In genomic region chr2:91980245-91980644, GRCm38 (mm10) we compare ENCODE assay signal across 36 mouse cellular contexts. TPM values are rescaled to one million over a fixed set of nuclear protein-coding genes. Genes with fewer than 3 reads are reported as not detected.
DNase-seq lines count a peak whose midpoint lies in the region; ATAC-seq and TF ChIP-seq lines count a peak whose summit lies in the region.
"Had no signal": no experiment of that assay in that cellular context is flagged by ENCODE, and none has a peak within 500 bp of the region (broad histone marks: within the 10 kb centered on the region; RNA-seq: fewer than 3 reads in every experiment).

No protein-coding gene starts in this region.

- TF ChIP-seq CTCF in forebrain, postnatal 0 days (IDR thresholded peaks at IDR 0.05; ENCODE audit: low read depth) = no peak

- peaks cover 6% of the 10 kb centered on the region; the same call in 1 of the 2 replicates for H3K27me3 ChIP-seq in forebrain, postnatal 0 days (ENCODE audit: insufficient read depth, low read length)
- peaks cover 17% of the 10 kb centered on the region for H3K27me3 ChIP-seq in forebrain, embryonic 15.5 days
- H3K27me3 ChIP-seq in kidney, embryonic 15.5 days = peaks cover 31% of the 10 kb centered on the region
- H3K27me3 ChIP-seq in embryonic facial prominence, embryonic 10.5 days (replicated peaks; ENCODE audit: low read depth, poor library complexity, severe bottlenecking) = peaks cover 44% of the 10 kb centered on the region
- H3K27me3 ChIP-seq in limb, embryonic 10.5 days (ENCODE audit: low read depth, poor library complexity, severe bottlenecking) = peaks cover 42% of the 10 kb centered on the region

- no peaks in the 10 kb centered on the region for H3K36me3 ChIP-seq in forebrain, postnatal 0 days (ENCODE audit: insufficient read depth)
- H3K36me3 ChIP-seq in forebrain, embryonic 15.5 days = no peaks in the 10 kb centered on the region
- peaks cover 5% of the 10 kb centered on the region; the same call in 1 of the 2 replicates for H3K36me3 ChIP-seq in kidney, embryonic 15.5 days
- no peaks in the 10 kb centered on the region for H3K36me3 ChIP-seq in embryonic facial prominence, embryonic 10.5 days (replicated peaks)
- no peaks in the 10 kb centered on the region for H3K36me3 ChIP-seq in limb, embryonic 10.5 days
- H3K36me3 ChIP-seq: heart, embryonic 15.5 days; liver, embryonic 13.5 days; midbrain, embryonic 15.5 days had no signal

- no peak for DNase-seq in forebrain, postnatal 0 days
- no peak for DNase-seq in kidney, postnatal 14 days
- no peak for DNase-seq in embryonic facial prominence, embryonic 10.5 days (ENCODE audit: low spot score)
- no peak for DNase-seq in limb, embryonic 10.5 days (ENCODE audit: low spot score)
- DNase-seq in cerebellum, adult 9-11 months = no peak
- DNase-seq: adrenal gland, postnatal 25 days; B cell, adult 2 months; cerebellum, adult 11-12 months; cerebellum, postnatal 10 days; heart, postnatal 36 days; kidney, adult 18-20 months; kidney, postnatal 4 days; left cerebral cortex, postnatal 4 days; liver, embryonic 13.5 days; lung, adult 18-20 months; lung, postnatal 4 days; right cerebral cortex, adult 18-20 months; spleen, adult 18-20 months; thymus, postnatal 14 days had no signal

- no peaks in the 10 kb centered on the region for H3K9me3 ChIP-seq in forebrain, postnatal 0 days (ENCODE audit: low read length)
- H3K9me3 ChIP-seq in forebrain, embryonic 15.5 days = no peaks in the 10 kb centered on the region
- no peaks in the 10 kb centered on the region for H3K9me3 ChIP-seq in kidney, embryonic 15.5 days (replicated peaks)
- no peaks in the 10 kb centered on the region for H3K9me3 ChIP-seq in embryonic facial prominence, embryonic 10.5 days
- no peaks in the 10 kb centered on the region for H3K9me3 ChIP-seq in limb, embryonic 10.5 days (replicated peaks)
- H3K9me3 ChIP-seq: heart, embryonic 15.5 days; limb, embryonic 15.5 days; liver, embryonic 13.5 days; megakaryocyte, embryonic 14.5 days; midbrain, embryonic 15.5 days had no signal

- WGBS in forebrain, postnatal 0 days = 18% methylated on average over 4 of the region's 4 CpGs
- WGBS in forebrain, embryonic 15.5 days = 5% methylated on average over 4 of the region's 4 CpGs
- WGBS in kidney, embryonic 15.5 days = 32% methylated on average over 4 of the region's 4 CpGs
- WGBS in embryonic facial prominence, embryonic 10.5 days = 12% methylated on average over 4 of the region's 4 CpGs
- 8% methylated on average over 4 of the region's 4 CpGs for WGBS in limb, embryonic 10.5 days

- H3K4me2 ChIP-seq in forebrain, postnatal 0 days (ENCODE audit: low read depth) = no peak overlapping the region
- no peak overlapping the region for H3K4me2 ChIP-seq in forebrain, embryonic 15.5 days (replicated peaks)
- no peak overlapping the region for H3K4me2 ChIP-seq in kidney, embryonic 15.5 days
- H3K4me2 ChIP-seq: heart, embryonic 15.5 days; hindbrain, embryonic 14.5 days; limb, embryonic 15.5 days; liver, embryonic 13.5 days; midbrain, embryonic 15.5 days had no signal

- peak; percentile 21; the same call in 1 of the 2 replicates for ATAC-seq in forebrain, postnatal 0 days
- ATAC-seq in forebrain, embryonic 15.5 days (replicated peaks) = no peak
- no peak for ATAC-seq in kidney, embryonic 15.5 days (replicated peaks; ENCODE audit: low FRiP score)
- ATAC-seq: lung, postnatal 0 days; midbrain, embryonic 15.5 days had no signal

- H3K4me3 ChIP-seq in forebrain, postnatal 0 days (ENCODE audit: low read depth, low read length) = no peak overlapping the region
- H3K4me3 ChIP-seq in forebrain, embryonic 15.5 days = no peak overlapping the region
- H3K4me3 ChIP-seq in kidney, embryonic 15.5 days (replicated peaks) = no peak overlapping the region
- no peak overlapping the region for H3K4me3 ChIP-seq in embryonic facial prominence, embryonic 10.5 days
- H3K4me3 ChIP-seq in limb, embryonic 10.5 days = no peak overlapping the region
- H3K4me3 ChIP-seq: heart, embryonic 15.5 days; limb, embryonic 15.5 days; liver, embryonic 13.5 days; megakaryocyte, embryonic 14.5 days; midbrain, embryonic 15.5 days had no signal

- no peak overlapping the region for H3K9ac ChIP-seq in forebrain, postnatal 0 days
- H3K9ac ChIP-seq in forebrain, embryonic 15.5 days (replicated peaks) = no peak overlapping the region
- H3K9ac ChIP-seq in kidney, embryonic 15.5 days = no peak overlapping the region
- H3K9ac ChIP-seq: heart, embryonic 15.5 days; hindbrain, embryonic 14.5 days; limb, embryonic 15.5 days; liver, embryonic 13.5 days; midbrain, embryonic 15.5 days had no signal

- peak overlapping the region; percentile 40 for H3K27ac ChIP-seq in forebrain, postnatal 0 days (ENCODE audit: low read depth, low read length)
- H3K27ac ChIP-seq in forebrain, embryonic 15.5 days (replicated peaks) = no peak overlapping the region
- H3K27ac ChIP-seq in kidney, embryonic 15.5 days = 0 out of 2 replicates have a peak overlapping the region, but pooled peaks have one; percentile 22
- H3K27ac ChIP-seq in embryonic facial prominence, embryonic 10.5 days (replicated peaks) = peak overlapping the region; percentile 63
- H3K27ac ChIP-seq in limb, embryonic 10.5 days = peak overlapping the region; percentile 12
- H3K27ac ChIP-seq: heart, embryonic 15.5 days; hindbrain, embryonic 14.5 days; limb, embryonic 15.5 days; liver, embryonic 13.5 days; midbrain, embryonic 15.5 days had no signal

- H3K4me1 ChIP-seq in forebrain, postnatal 0 days (ENCODE audit: insufficient read depth) = peaks cover 20% of the 10 kb centered on the region
- peaks cover 40% of the 10 kb centered on the region for H3K4me1 ChIP-seq in forebrain, embryonic 15.5 days
- peaks cover 47% of the 10 kb centered on the region for H3K4me1 ChIP-seq in kidney, embryonic 15.5 days
- peaks cover 67% of the 10 kb centered on the region for H3K4me1 ChIP-seq in embryonic facial prominence, embryonic 10.5 days
- H3K4me1 ChIP-seq in limb, embryonic 10.5 days = peaks cover 67% of the 10 kb centered on the region

RNA-seq across cellular contexts. Expression of gene Dgkz, which starts 4.6 kb away (rescaled TPM):
- 112 and 116 TPM in 2 replicates for total RNA-seq in forebrain, postnatal 0 days (2014; rRNA removed)
- polyA plus RNA-seq in forebrain, postnatal 0 days (2015; fragmentation: Nextera tagmentation; extraction: Ambion mirVana) = 29.1 and 31.4 TPM in 2 replicates
- 27.6 and 28.2 TPM in 2 replicates for polyA plus RNA-seq in forebrain, embryonic 15.5 days (2015; fragmentation: Nextera tagmentation; extraction: Ambion mirVana)
- 37.7 and 46.7 TPM in 2 replicates for polyA plus RNA-seq in kidney, embryonic 15.5 days (2015; fragmentation: Nextera tagmentation; extraction: Ambion mirVana)
- polyA plus RNA-seq in embryonic facial prominence, embryonic 10.5 days (2016; fragmentation: Nextera tagmentation; extraction: Ambion mirVana) = 42.1 and 45.0 TPM in 2 replicates
- 57.3 and 59.9 TPM in 2 replicates for polyA plus RNA-seq in limb, embryonic 10.5 days (2016; fragmentation: Nextera tagmentation; extraction: Ambion mirVana)

RNA-seq across cellular contexts. Expression of gene Gm9821, which starts 34.7 kb away (rescaled TPM):
- not detected in 2 replicates for total RNA-seq in forebrain, postnatal 0 days (2014; rRNA removed)
- not detected in 2 replicates for polyA plus RNA-seq in forebrain, postnatal 0 days (2015; fragmentation: Nextera tagmentation; extraction: Ambion mirVana)
- polyA plus RNA-seq in forebrain, embryonic 15.5 days (2015; fragmentation: Nextera tagmentation; extraction: Ambion mirVana) = 0.15 and 0.32 TPM in 2 replicates
- polyA plus RNA-seq in kidney, embryonic 15.5 days (2015; fragmentation: Nextera tagmentation; extraction: Ambion mirVana) = 0.49 and 0.53 TPM in 2 replicates
- 0.23 and 0.41 TPM in 2 replicates for polyA plus RNA-seq in embryonic facial prominence, embryonic 10.5 days (2016; fragmentation: Nextera tagmentation; extraction: Ambion mirVana)
- 0.33 and 0.56 TPM in 2 replicates for polyA plus RNA-seq in limb, embryonic 10.5 days (2016; fragmentation: Nextera tagmentation; extraction: Ambion mirVana)
- total RNA-seq: adrenal gland, adult 18-20 months; adrenal gland, postnatal 25 days; gastrocnemius, adult 8-10 months; gastrocnemius, postnatal 4 days; heart, postnatal 36 days; layer of hippocampus, adult 8-10 months; layer of hippocampus, postnatal 25 days; left cerebral cortex, adult 8-10 months; left cerebral cortex, postnatal 4 days had no signal
- polyA plus RNA-seq: embryonic facial prominence, embryonic 11.5 days; urinary bladder, adult 2 months had no signal

RNA-seq across cellular contexts. Expression of gene Creb3l1, which starts 44.1 kb away (rescaled TPM):
- 1.4 and 2.0 TPM in 2 replicates for total RNA-seq in forebrain, postnatal 0 days (2014; rRNA removed)
- polyA plus RNA-seq in forebrain, postnatal 0 days (2015; fragmentation: Nextera tagmentation; extraction: Ambion mirVana) = 2.9 TPM in 2 replicates
- 0.92 and 1.0 TPM in 2 replicates for polyA plus RNA-seq in forebrain, embryonic 15.5 days (2015; fragmentation: Nextera tagmentation; extraction: Ambion mirVana)
- 14.0 and 14.9 TPM in 2 replicates for polyA plus RNA-seq in kidney, embryonic 15.5 days (2015; fragmentation: Nextera tagmentation; extraction: Ambion mirVana)
- polyA plus RNA-seq in embryonic facial prominence, embryonic 10.5 days (2016; fragmentation: Nextera tagmentation; extraction: Ambion mirVana) = 0.93 and 1.0 TPM in 2 replicates
- polyA plus RNA-seq in limb, embryonic 10.5 days (2016; fragmentation: Nextera tagmentation; extraction: Ambion mirVana) = 0.45 and 1.1 TPM in 2 replicates

RNA-seq across cellular contexts. Expression of gene Mdk, which starts 48.1 kb away (rescaled TPM):
- 74.2 and 75.5 TPM in 2 replicates for total RNA-seq in forebrain, postnatal 0 days (2014; rRNA removed)
- 121 and 162 TPM in 2 replicates for polyA plus RNA-seq in forebrain, postnatal 0 days (2015; fragmentation: Nextera tagmentation; extraction: Ambion mirVana)
- 347 and 357 TPM in 2 replicates for polyA plus RNA-seq in forebrain, embryonic 15.5 days (2015; fragmentation: Nextera tagmentation; extraction: Ambion mirVana)
- 1,215 and 1,266 TPM in 2 replicates for polyA plus RNA-seq in kidney, embryonic 15.5 days (2015; fragmentation: Nextera tagmentation; extraction: Ambion mirVana)
- polyA plus RNA-seq in embryonic facial prominence, embryonic 10.5 days (2016; fragmentation: Nextera tagmentation; extraction: Ambion mirVana) = 2,212 and 2,218 TPM in 2 replicates
- polyA plus RNA-seq in limb, embryonic 10.5 days (2016; fragmentation: Nextera tagmentation; extraction: Ambion mirVana) = 2,617 and 2,689 TPM in 2 replicates
- total RNA-seq: common myeloid progenitor, adult 5-6 weeks had no signal

RNA-seq across cellular contexts. Expression of gene Chrm4, which starts 53.2 kb away (rescaled TPM):
- 4.0 and 7.0 TPM in 2 replicates for total RNA-seq in forebrain, postnatal 0 days (2014; rRNA removed)
- 1.1 and 1.3 TPM in 2 replicates for polyA plus RNA-seq in forebrain, postnatal 0 days (2015; fragmentation: Nextera tagmentation; extraction: Ambion mirVana)
- polyA plus RNA-seq in forebrain, embryonic 15.5 days (2015; fragmentation: Nextera tagmentation; extraction: Ambion mirVana) = 1.5 and 1.8 TPM in 2 replicates
- polyA plus RNA-seq in kidney, embryonic 15.5 days (2015; fragmentation: Nextera tagmentation; extraction: Ambion mirVana) = 0.42 TPM in 1 of 2 replicates, not detected in the other
- 0.74 and 1.4 TPM in 2 replicates for polyA plus RNA-seq in embryonic facial prominence, embryonic 10.5 days (2016; fragmentation: Nextera tagmentation; extraction: Ambion mirVana)
- 0.67 and 0.76 TPM in 2 replicates for polyA plus RNA-seq in limb, embryonic 10.5 days (2016; fragmentation: Nextera tagmentation; extraction: Ambion mirVana)
- total RNA-seq: gastrocnemius, adult 8-10 months; heart, postnatal 36 days had no signal
- polyA plus RNA-seq: heart, embryonic 15.5 days had no signal
